Mouse (Mus musculus) midbrain, embryonic 11.5 days (tissue): Measurements from ENCODE around the gene Phactr2. TPM values are rescaled to one million over a fixed set of nuclear protein-coding genes. Genes with fewer than 3 reads are reported as not detected.

ENCODE experiments used
- ATAC-seq: fragments of 200-750 bp; cut with Nextera tagmentation; 2 replicates; pipeline ENCODE4 v1.8.0; 2017; ENCODE audit warnings: moderate TSS enrichment, moderate library complexity; ENCODE audit not compliant: low FRiP score
- DNase-seq: peaks from one replicate; pipeline ENCODE4 v3.0.0; 2015; ENCODE audit warnings: low spot score; ENCODE audit errors: missing footprints
- H3K27ac ChIP-seq: fragments of 300-500 bp; sonication (generic); 2 replicates; pipeline ENCODE4 v1.5.1; 2014; ENCODE audit warnings: low read depth, low read length
- H3K27me3 ChIP-seq: fragments of 300-500 bp; sonication (generic); 2 replicates; pipeline ENCODE4 v1.6.1; 2014; ENCODE audit warnings: mild to moderate bottlenecking, low read length, moderate library complexity, mixed read lengths; ENCODE audit not compliant: control insufficient read depth, insufficient read depth
- H3K36me3 ChIP-seq: fragments of 300-500 bp; sonication (generic); 2 replicates; pipeline ENCODE4 v1.6.1; 2014; ENCODE audit warnings: mild to moderate bottlenecking, low read length, moderate library complexity, mixed read lengths; ENCODE audit not compliant: control insufficient read depth, insufficient read depth
- H3K4me1 ChIP-seq: fragments of 300-500 bp; sonication (generic); 2 replicates; pipeline ENCODE4 v1.6.1; 2014; ENCODE audit warnings: low read length; ENCODE audit not compliant: control insufficient read depth, insufficient read depth
- H3K4me2 ChIP-seq: fragments of 300-500 bp; sonication (generic); 2 replicates; pipeline ENCODE4 v1.6.1; 2014; ENCODE audit warnings: mild to moderate bottlenecking, moderate library complexity
- H3K4me3 ChIP-seq: fragments of 300-500 bp; sonication (generic); 2 replicates; pipeline ENCODE4 v1.5.1; 2014; ENCODE audit warnings: low read depth, low read length
- H3K9ac ChIP-seq: fragments of 300-500 bp; sonication (generic); 2 replicates; pipeline ENCODE4 v1.6.1; 2014; ENCODE audit warnings: low read length
- H3K9me3 ChIP-seq: fragments of 300-500 bp; sonication (generic); 2 replicates; pipeline ENCODE4 v1.6.1; 2016; ENCODE audit warnings: low read length; ENCODE audit not compliant: control insufficient read depth
- WGBS: fragments of 180-500 bp; shearing (Covaris S2); extraction: QIAGEN DNeasy Blood & Tissue Kit; methylation state at CpG from one replicate; pipeline ENCODE4 v1.1.7; 2014; 5-methylcytosine and 5-hydroxymethylcytosine counted together
- polyA plus RNA-seq: library from polyadenylated mRNA; unstranded; fragments of >200 nt; fragmentation: Nextera tagmentation; extraction: Ambion mirVana; gene quantifications from 2 replicates; pipeline ENCODE4 v1.2.1, GENCODE M21; 2014

The Phactr2 gene
- polyA plus RNA-seq, 1 experiment from 2014 or later, result 13.7 TPM

DNA sequence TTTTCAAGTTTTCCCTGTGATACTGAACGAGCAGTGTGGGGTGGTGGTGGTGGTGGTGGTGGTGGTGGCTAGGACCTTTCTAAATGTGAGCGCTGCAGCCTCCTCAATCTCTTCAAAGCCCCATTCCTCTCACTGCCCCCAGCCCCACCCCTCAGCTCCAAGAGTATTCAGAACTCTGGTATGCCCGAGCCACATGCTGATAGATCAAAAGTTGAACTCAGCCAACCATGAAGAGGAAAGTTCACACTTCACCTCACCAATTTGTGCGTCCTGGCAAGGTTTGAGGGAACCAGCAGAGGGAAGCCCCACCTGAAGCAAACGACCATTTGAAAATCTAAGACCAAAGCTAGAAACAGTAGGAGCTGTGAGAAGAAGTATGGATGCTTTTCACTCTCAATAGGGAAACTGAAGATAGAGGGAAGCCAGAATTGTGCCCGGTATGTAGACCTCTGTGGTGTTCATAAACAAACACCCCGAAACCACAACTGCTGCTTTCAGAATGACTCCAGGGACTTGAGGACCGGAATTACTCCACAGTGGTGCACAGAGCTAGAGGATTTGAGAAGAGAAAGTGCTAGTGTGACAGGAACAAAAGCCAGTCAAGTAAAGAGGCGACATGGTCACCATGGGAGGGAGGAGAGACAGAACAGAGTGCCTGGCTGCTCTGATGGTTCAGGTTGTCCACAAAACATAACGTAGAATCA is 35.9 kb downstream of the Phactr2 start:
- ATAC-seq (no peak), DNase-seq (peak; percentile 33)
- Histone ChIP-seq H3K4me2 (no peak overlapping the region), H3K9ac (no peak overlapping the region), H3K36me3 (no peaks in the 10 kb centered on the region), H3K27me3 (no peaks in the 10 kb centered on the region), H3K27ac (no peak overlapping the region), H3K4me3 (no peak overlapping the region), H3K4me1 (no peaks in the 10 kb centered on the region), H3K9me3 (no peaks in the 10 kb centered on the region)
- 62% methylated on average over 10 of the region's 10 CpGs for WGBS

- DNase-seq (peak; percentile 66), ATAC-seq (no peak)
- 90% methylated on average over 9 of the region's 9 CpGs for WGBS
These were observed 37.2 kb downstream of the Phactr2 start for GRCm38 (mm10) chr10:13437011-13437410.

DNA sequence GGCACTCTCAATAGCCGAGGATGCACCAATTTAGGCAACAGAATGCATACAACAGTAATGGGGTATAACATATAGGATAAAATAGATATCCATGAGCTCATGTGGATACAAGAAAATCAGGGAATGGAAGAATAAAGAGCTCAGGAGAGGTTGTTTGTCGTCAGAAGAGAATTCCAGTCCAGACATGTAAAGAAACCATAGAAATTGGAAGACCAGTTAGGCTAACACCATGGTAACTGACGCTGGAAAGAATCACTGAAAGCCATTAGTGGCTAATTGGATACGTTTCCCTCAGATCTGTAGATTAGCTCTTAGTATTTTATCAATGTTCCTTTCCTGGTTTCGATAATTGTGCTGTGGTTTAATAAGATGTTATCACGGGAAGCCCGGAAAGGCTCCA is 41.2 kb downstream of the Phactr2 start:
- no peaks in the 10 kb centered on the region for H3K27me3 ChIP-seq
- 55% methylated on average over 7 of the region's 7 CpGs for WGBS
- H3K9ac ChIP-seq, result no peak overlapping the region

More at GRCm38 (mm10) chr10:13437011-13437410, 37.2 kb downstream of the Phactr2 start:
- Histone ChIP-seq H3K4me1 (peaks cover 5% of the 10 kb centered on the region; the same call in 1 of the 2 replicates), H3K36me3 (no peaks in the 10 kb centered on the region), H3K4me3 (no peak overlapping the region), H3K27ac (no peak overlapping the region), H3K27me3 (no peaks in the 10 kb centered on the region), H3K9ac (no peak overlapping the region), H3K9me3 (no peaks in the 10 kb centered on the region), H3K4me2 (no peak overlapping the region)

DNA sequence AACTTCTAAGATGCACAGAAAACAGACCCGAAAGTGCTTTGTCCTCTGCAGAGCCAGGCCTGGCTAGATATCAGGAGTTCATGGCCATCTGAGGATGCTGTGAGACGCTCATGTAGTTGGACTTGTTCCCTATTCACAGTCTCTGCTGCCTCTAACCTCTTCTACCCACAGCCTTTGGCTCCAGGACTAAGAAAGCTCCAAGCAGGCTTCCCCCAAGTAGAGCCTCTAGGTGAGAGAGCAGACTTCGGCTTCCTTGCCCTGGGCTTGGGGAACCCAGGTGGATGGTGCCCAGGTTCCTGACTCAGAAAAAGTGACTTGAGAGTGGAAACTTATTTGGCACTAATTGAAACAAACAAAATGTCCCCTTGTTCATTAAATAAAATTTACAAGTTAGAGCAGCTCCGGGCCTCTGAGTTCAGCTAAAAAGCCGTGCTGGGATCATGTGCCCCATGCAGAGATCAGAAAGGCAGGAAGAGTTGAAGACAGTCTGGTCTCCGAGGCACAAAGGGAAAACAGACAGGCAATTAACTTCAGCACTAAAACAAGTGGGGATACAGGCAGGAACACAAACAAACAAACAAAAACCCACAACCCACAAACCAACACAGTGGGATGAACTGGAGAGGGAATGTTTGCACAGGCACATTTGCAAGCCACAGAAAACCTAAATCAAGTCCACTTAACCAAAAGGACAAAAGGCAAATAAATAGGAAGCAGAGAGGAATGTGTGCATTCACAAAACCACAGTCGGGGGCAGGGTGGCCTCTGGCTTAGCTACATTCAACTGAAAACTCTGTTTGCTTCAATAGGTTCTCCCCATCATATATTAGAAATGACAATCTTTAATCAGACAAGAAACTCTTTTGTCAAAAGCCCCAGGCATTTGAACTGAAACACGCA is 42.3 kb downstream of the Phactr2 start:
- Histone ChIP-seq H3K4me3 (no peak overlapping the region), H3K9me3 (no peaks in the 10 kb centered on the region), H3K27ac (peak overlapping the region; percentile 36), H3K9ac (peak overlapping the region; percentile 30; the same call in 1 of the 2 replicates), H3K4me1 (peaks cover 11% of the 10 kb centered on the region), H3K27me3 (no peaks in the 10 kb centered on the region), H3K4me2 (no peak overlapping the region), H3K36me3 (no peaks in the 10 kb centered on the region)
- WGBS, result 22% methylated on average over 8 of the region's 8 CpGs
- DNase-seq, result peak; percentile 92
- no peak for ATAC-seq

More for the DNA sequence above, 41.2 kb downstream of the Phactr2 start:
- no peaks in the 10 kb centered on the region for H3K36me3 ChIP-seq
- ATAC-seq, result no peak
- H3K4me1 ChIP-seq, result peaks cover 11% of the 10 kb centered on the region
- no peak overlapping the region for H3K27ac ChIP-seq
- no peaks in the 10 kb centered on the region for H3K9me3 ChIP-seq
- DNase-seq, result peak; percentile 79
- no peak overlapping the region for H3K4me2 ChIP-seq
- no peak overlapping the region for H3K4me3 ChIP-seq

GRCm38 (mm10) chr10:13429766-13430165 is 44.4 kb downstream of the Phactr2 start:
- Histone ChIP-seq H3K36me3 (no peaks in the 10 kb centered on the region), H3K4me2 (no peak overlapping the region), H3K9ac (no peak overlapping the region), H3K9me3 (no peaks in the 10 kb centered on the region), H3K4me3 (no peak overlapping the region), H3K27ac (no peak overlapping the region), H3K27me3 (no peaks in the 10 kb centered on the region), H3K4me1 (peaks cover 11% of the 10 kb centered on the region)
- DNase-seq (peak; percentile 98), ATAC-seq (peak; percentile 66)
- WGBS, result 14% methylated on average over 5 of the region's 5 CpGs

- Histone ChIP-seq H3K9me3 (no peaks in the 10 kb centered on the region), H3K4me3 (no peak overlapping the region), H3K4me1 (peaks cover 11% of the 10 kb centered on the region), H3K36me3 (no peaks in the 10 kb centered on the region), H3K27me3 (no peaks in the 10 kb centered on the region), H3K9ac (no peak overlapping the region), H3K27ac (no peak overlapping the region; the same call in 1 of the 2 replicates), H3K4me2 (peak overlapping the region; percentile 22; the same call in 1 of the 2 replicates)
- peak; percentile 90 for DNase-seq
- ATAC-seq, result peak; percentile 75
- WGBS, result 22% methylated on average over 13 of the region's 13 CpGs
These were observed 45.0 kb downstream of the Phactr2 start for GRCm38 (mm10) chr10:13429240-13429639.

GRCm38 (mm10) chr10:13428536-13428935 is 45.7 kb downstream of the Phactr2 start:
- H3K27me3 ChIP-seq, result no peaks in the 10 kb centered on the region
- 90% methylated on average over 7 of the region's 7 CpGs for WGBS
- ATAC-seq, result no peak
- no peak overlapping the region for H3K9ac ChIP-seq
- H3K4me2 ChIP-seq, result no peak overlapping the region
- no peaks in the 10 kb centered on the region for H3K36me3 ChIP-seq
- H3K4me1 ChIP-seq, result peaks cover 11% of the 10 kb centered on the region
- DNase-seq, result no peak
- H3K9me3 ChIP-seq, result no peaks in the 10 kb centered on the region
- H3K27ac ChIP-seq, result no peak overlapping the region
- no peak overlapping the region for H3K4me3 ChIP-seq

DNA sequence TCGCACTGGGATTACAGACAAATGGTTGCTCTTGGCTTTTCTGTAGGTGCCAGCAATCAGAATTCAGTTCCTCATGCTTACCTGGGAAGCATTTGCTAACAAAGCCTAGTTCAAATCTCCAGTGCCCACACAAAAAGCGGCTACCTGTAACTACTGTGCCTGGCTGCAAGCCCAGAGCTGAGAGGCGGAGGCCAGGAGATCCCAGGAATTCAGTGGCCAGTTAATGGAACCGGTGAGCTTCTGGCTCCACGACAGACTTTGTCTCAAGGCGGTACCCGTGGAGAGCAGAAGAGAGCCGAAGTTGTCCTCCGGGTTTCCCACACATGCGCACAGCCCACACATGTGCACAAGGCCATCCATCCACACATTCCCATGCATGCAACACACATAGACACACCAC is 46.6 kb downstream of the Phactr2 start:
- Histone ChIP-seq H3K9ac (no peak overlapping the region), H3K4me2 (no peak overlapping the region), H3K9me3 (no peaks in the 10 kb centered on the region), H3K27ac (no peak overlapping the region), H3K4me1 (peaks cover 11% of the 10 kb centered on the region), H3K27me3 (no peaks in the 10 kb centered on the region), H3K36me3 (no peaks in the 10 kb centered on the region), H3K4me3 (no peak overlapping the region)
- DNase-seq (no peak), ATAC-seq (no peak)
- 87% methylated on average over 10 of the region's 10 CpGs for WGBS

DNA sequence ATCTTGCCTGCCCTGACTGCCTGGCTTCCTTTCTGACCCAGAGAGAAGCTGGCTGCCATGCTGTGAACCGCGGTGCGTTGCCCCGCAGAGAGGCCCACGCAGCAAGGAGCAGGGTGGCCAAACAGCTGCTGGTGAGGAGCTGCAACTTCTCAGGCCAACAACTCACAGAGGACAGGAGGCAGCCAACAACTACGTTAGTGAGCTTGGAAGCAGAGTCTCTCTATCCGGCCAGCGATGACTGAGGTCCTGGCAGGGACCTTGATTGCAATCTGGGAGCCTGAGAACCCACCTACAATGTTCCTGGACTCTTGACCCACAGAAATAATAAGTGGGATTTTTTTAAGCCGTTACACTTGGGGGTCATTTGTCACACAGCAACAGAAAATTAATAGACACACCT is 49.0 kb downstream of the Phactr2 start:
- no peaks in the 10 kb centered on the region for H3K27me3 ChIP-seq
- no peak overlapping the region for H3K4me2 ChIP-seq
- H3K9ac ChIP-seq, result no peak overlapping the region
- H3K4me1 ChIP-seq, result 0 out of 2 replicates have a peak, but pooled peaks cover 2% of the 10 kb centered on the region
- no peaks in the 10 kb centered on the region for H3K9me3 ChIP-seq
- ATAC-seq (no peak), DNase-seq (no peak)
- WGBS, result 90% methylated on average over 9 of the region's 9 CpGs
- H3K36me3 ChIP-seq, result no peaks in the 10 kb centered on the region
- H3K27ac ChIP-seq, result no peak overlapping the region
- H3K4me3 ChIP-seq, result no peak overlapping the region
